Mouse (Mus musculus): ENCODE measurements at regions not wholly inside any gene's neighbourhood (a gene's known extent, or its start where the extent isn't known, plus 50 kb on each side); places are given as distances from the start of the nearest gene placed in this dataset.

- DNase-seq (ENCODE audit: extremely low spot score, low spot score) = no peak
Observed at GRCm38 (mm10) chr9:61581046-61581445, 208.9 kb downstream of the Tle3 start.

- DNase-seq (ENCODE audit: extremely low spot score, low spot score) = no peak
Observed at GRCm38 (mm10) chr9:61578255-61578654, 206.1 kb downstream of the Tle3 start.

DNA sequence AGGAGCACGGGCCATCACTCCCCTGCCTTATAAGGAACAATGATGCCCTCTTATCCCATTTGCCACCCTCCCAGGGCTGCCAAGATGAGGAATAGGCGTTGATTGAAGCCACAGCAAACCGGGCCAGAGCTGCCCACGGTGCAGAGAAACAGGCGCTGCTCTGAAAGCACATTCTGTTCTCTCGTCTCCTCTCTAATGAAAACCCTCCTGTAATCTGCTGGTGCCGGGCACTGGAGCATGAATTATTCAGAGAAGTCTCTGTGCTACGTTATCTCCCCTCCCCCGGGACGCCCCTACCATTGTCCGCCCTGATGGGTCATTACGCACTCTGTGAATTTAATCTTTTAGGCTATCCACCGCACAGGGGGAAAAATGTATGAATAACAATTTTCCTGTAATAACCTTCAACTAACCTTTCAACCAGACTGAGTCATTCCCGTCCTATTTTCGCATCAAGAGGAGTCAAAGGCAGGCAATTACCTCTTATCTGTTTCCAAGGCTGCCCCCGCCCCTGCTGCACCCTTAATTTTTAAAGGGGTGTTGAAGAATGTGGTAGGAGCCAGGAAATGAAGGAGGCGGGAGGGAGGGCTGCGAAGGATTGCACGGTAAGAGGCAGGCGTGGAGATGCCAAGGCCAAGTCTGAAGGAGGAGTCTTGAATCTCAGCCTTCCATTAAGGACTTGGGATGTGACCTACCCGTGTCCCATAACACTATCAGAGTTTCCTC is 201.6 kb downstream of the Tle3 start:
- DNase-seq (ENCODE audit: extremely low spot score, low spot score) = peak; percentile 27

- DNase-seq (ENCODE audit: extremely low spot score, low spot score) = peak; percentile 32
Observed at GRCm38 (mm10) chr9:61563017-61563416, 190.9 kb downstream of the Tle3 start.

DNA sequence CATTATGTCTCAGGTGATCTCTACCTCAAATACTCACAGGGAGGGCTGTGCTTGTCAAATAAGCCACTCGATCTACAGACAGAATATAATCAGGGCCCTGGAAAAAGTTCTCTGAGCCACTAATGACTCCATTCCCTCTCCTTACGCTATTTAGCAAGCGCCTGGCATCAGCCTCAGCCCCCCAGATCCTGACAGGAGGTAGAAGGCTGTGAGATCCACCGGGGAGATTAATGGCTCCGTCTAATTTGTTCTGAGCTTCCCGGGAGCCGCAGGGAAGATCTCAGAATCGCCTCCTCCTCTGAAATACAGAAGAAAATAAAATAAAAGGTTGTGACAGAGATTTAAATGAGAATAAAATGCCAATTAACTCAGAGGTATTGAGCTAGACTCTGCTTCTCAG is 189.4 kb downstream of the Tle3 start:
- DNase-seq (ENCODE audit: extremely low spot score, low spot score) = no peak

- DNase-seq (ENCODE audit: extremely low spot score, low spot score) = no peak
Observed at GRCm38 (mm10) chr9:61558621-61559020, 186.5 kb downstream of the Tle3 start.

DNA sequence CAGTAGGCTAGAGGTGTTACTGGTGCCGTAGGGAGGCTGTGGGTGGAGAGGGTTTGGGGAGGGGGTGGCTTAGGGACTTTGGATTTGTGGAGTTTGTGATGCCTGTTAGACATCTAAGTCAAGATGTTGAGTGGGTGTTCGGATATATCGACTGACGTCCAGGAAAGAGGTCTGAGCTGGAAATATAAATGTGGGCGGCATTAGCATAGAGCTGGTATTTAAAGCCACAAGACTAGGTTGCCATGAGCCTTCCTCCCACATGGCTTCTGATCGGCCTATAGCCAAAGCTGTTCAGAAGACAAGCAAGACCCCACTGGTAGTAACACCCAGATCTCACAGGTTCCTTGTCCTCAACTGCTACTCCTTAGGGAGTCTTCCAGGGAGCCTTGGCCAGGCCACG is 184.9 kb downstream of the Tle3 start:
- DNase-seq (ENCODE audit: extremely low spot score, low spot score) = no peak

DNA sequence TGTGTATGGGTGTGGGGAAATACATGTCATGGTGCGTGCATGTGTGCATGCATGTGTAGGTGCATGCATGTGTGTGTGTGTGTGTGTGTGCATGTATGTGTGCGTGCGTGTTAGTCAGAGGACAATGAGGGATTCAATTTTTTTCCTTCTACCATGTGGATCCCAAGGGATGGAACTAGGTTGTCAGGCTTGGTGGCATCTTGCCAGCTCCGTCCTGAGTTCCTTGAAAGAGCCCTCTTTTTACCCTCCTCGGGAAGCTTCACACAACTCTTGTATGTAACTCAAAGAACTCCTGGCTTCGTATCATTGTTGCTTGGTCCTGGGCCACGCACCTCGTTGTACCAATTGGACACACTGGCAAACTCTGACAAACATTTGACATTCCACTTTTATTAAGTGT is 183.0 kb downstream of the Tle3 start:
- no peak for DNase-seq (ENCODE audit: extremely low spot score, low spot score)

DNA sequence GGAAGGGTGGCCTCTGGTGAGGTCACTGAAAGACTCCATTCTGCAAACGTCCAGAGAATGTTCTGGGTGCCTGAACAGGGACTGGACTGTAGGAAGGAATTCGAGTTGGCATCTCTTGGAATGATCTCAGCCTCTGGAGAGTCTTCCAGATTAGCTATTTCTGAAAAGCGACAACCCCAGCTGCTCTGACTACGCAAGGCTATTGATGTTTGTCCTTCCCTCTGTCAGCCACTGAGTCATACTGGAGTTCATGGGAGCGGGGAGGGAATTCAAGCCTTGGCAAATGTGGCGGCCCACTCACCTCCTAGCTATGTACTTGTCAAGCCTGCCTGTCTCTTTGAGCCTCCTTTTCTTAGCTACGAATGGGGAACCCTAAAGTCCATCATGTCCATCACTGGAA is 182.4 kb downstream of the Tle3 start:
- DNase-seq (ENCODE audit: extremely low spot score, low spot score) = no peak

GRCm38 (mm10) chr9:61553626-61554025 is 181.5 kb downstream of the Tle3 start:
- DNase-seq (ENCODE audit: extremely low spot score, low spot score) = no peak

GRCm38 (mm10) chr9:61551361-61551760 is 179.2 kb downstream of the Tle3 start:
- no peak for DNase-seq (ENCODE audit: extremely low spot score, low spot score)

- DNase-seq (ENCODE audit: extremely low spot score, low spot score) = no peak
Observed at GRCm38 (mm10) chr9:61550326-61550725, 178.2 kb downstream of the Tle3 start.

- DNase-seq (ENCODE audit: extremely low spot score, low spot score) = no peak
Observed at GRCm38 (mm10) chr9:61549692-61550241, 177.6 kb downstream of the Tle3 start.

- DNase-seq (ENCODE audit: extremely low spot score, low spot score) = peak; percentile 47
Observed at GRCm38 (mm10) chr9:61537316-61538189, 165.4 kb downstream of the Tle3 start.

GRCm38 (mm10) chr9:61533237-61533636 is 161.1 kb downstream of the Tle3 start:
- DNase-seq (ENCODE audit: extremely low spot score, low spot score) = no peak

DNA sequence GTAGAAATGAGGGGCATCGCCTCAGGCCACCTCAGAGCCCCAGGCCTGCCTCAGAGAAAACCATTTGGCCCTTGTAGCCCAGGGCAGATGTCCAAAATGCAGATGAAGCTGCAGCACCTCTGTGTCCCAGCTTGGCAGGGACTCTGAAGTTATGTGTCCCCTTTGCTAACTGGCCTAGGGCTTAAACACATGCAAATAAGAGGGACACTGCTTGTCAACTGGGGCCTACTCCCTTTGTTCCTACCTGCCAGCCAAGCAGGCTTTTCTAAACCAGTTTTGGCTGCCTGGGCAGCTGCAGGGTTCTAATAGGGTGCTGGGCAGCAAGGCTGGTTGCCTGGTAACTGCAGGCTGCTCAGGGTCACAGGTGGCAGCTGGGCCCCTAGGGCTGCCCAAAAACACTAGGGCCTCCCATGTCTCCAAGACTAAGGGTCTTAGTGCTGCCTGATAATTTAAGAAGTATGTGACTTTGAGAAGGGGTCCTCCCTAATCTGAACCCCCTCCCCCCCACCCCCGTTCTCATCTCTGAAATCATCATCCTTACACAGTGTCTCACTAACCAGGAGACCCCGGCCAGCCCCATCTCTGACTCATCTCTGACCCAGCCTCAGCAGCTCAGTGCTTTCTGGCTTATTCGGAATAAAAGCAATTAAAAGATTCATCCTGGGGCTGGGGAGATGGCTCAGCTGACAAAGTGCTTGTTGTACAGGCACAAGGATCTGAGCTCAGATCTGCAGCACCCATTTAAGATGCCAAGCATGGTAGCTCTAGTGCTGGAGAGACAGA is 158.3 kb downstream of the Tle3 start:
- peak; percentile 37 for DNase-seq (ENCODE audit: extremely low spot score, low spot score)

DNA sequence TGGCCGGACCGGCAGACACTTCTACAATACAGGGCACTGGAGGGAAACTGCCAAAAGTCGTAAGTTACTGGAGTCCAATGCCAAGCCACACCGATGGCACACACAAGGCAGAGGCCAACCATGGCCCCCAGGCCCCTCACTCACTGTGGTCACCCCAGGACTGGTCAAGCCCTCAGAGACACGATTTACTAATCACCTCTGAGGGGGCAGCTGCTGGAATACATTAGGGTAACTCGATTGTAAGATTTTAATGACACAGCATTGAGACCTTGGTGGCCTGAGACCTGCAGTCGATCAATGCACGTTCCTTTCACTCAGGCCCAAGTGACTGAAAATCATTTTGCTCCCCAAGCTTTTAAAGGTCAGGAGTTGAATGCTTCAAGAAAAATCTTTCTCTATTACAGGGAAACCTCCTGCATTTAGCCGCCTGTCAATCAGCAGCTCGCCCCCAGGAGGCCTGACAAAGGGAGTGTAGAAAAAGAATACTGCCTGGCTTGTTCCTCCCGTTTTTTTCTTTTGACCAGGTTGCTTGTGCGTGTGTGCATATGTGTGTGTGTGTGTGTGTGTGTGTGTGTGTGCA is 156.2 kb downstream of the Tle3 start:
- DNase-seq (ENCODE audit: extremely low spot score, low spot score) = no peak

GRCm38 (mm10) chr9:61527491-61528056 is 155.4 kb downstream of the Tle3 start:
- DNase-seq (ENCODE audit: extremely low spot score, low spot score) = no peak

DNA sequence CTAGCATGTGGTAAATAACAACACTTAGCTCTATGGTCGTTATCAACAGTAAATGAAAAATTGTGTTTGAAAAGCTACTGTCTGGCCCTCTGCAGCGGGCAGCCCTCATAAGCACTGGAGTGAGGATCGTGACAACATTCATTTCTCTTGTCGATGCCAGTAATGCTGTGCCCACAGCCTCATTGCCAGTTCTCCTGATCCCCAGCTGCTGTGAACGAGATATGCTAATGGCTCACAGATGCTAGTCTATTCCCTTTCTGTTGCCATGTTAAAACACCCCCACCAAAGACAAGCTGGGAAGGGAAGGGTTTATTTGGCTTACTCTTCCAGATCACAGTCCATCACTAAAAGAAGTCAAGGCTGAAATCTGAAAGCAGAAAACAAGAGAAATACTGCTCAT is 148.0 kb downstream of the Tle3 start:
- no peak for DNase-seq (ENCODE audit: extremely low spot score, low spot score)

- no peak for DNase-seq (ENCODE audit: extremely low spot score, low spot score)
Observed at GRCm38 (mm10) chr9:61517906-61518305, 145.7 kb downstream of the Tle3 start.

DNA sequence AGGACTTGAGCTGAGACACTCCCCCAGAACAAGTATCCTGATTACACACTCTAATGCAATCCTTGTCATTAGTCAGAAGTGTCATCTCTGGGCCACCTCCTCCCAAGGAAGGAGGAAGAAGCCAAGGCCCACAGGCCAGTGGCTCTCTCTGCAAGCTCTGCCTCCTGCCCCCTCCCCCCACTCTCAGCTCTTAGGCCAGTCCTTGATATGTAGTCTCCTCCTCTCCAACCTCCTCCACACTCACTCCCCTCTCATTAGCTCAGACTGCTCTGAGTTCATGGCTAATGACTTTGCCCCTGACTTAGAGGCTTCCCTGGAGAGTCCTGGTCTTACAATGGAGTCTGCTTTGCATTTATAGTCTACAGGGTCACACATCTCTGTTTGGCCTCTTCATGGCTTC is 139.3 kb downstream of the Tle3 start:
- DNase-seq (ENCODE audit: extremely low spot score, low spot score) = no peak

All from neural tube, embryonic 10.5 days (tissue).